Mouse (Mus musculus): ENCODE measurements around the gene Slc25a21. TPM values are rescaled to one million over a fixed set of nuclear protein-coding genes. Genes with fewer than 3 reads are reported as not detected.

Slc25a21 gene
- total and polyA plus RNA-seq, 2 experiments from 2014 or later, result 0.19 to 0.29 TPM

DNA sequence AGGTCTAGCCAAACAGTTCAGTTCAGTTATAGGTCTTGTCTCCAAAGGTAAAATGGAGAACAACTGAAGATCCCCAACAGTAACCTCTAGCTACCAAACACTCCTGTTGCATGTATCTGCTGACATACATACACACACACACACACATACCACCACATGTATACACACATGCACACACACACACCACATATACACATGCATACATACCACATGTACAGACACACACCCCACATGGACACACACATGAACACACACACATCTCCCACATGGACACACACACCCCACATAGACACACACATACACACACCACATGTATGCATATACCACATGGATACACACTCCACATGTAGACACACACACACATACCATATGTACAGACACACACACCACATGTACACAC is 997 bp upstream of the Slc25a21 start:
- Histone ChIP-seq H3K4me3 (ENCODE audit: low read depth, low read length) (no peak overlapping the region), H3K27ac (ENCODE audit: low read depth, low read length) (no peak overlapping the region), H3K9ac (no peak overlapping the region), H3K27me3 (ENCODE audit: insufficient read depth, low read length) (peaks cover 14% of the 10 kb centered on the region), H3K36me3 (ENCODE audit: insufficient read depth) (no peaks in the 10 kb centered on the region), H3K4me1 (ENCODE audit: insufficient read depth) (no peaks in the 10 kb centered on the region; the same call in 1 of the 2 replicates), H3K4me2 (ENCODE audit: low read depth) (no peak overlapping the region), H3K9me3 (ENCODE audit: low read length) (no peaks in the 10 kb centered on the region)
- DNase-seq (no peak), ATAC-seq (peak; percentile 25; the same call in 1 of the 2 replicates)
- TF ChIP-seq CTCF (IDR thresholded peaks at IDR 0.05; ENCODE audit: low read depth), result no peak

DNA sequence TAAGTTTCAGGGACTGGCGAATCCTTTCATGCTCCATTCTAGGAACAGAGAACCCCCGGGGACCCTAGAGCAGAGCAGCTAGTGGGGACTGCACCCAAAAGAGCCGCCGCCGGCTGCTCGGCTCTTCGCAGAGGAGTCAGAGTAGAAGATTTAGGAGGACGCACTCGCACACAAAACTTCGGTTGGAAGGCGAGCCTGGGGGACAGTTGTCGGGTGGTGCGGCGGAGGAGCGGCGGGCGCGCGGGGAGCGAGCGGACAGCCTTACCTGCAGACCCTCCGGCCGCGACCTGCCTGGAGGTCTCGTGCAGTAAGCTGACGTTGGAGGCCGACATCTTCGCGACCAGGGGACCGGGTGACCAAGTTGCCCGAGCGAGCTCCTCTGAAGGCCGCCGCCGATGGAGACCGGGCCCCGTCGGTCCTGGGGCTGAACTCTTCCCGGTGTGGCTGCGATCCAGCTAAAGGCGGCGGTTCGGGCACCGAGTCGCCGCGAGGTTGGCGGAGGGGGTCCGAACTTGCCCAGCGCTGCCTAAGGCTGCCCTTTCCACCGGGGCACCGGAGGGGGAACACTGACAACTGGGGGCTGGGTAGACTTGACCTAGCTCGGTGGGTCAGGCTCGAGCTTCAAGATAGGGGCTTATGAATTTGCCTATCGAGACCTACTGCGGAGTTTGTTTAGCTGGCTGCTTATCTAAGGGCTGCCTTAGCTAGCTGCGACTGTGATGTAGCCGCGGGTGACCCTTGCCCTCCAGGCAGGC is 487 bp downstream of the Slc25a21 start:
- TF ChIP-seq CTCF (IDR thresholded peaks at IDR 0.05; ENCODE audit: low read depth), result no peak
- 3% methylated on average over 59 of the region's 59 CpGs for WGBS
- H3K4me2 ChIP-seq (ENCODE audit: low read depth), result peak overlapping the region; percentile 92
- DNase-seq, result peak; percentile 11
- H3K27me3 ChIP-seq (ENCODE audit: insufficient read depth, low read length), result peaks cover 14% of the 10 kb centered on the region
- H3K9ac ChIP-seq, result peak overlapping the region; percentile 37; the same call in 1 of the 2 replicates
- H3K4me1 ChIP-seq (ENCODE audit: insufficient read depth), result no peaks in the 10 kb centered on the region; the same call in 1 of the 2 replicates
- H3K27ac ChIP-seq (ENCODE audit: low read depth, low read length), result no peak overlapping the region
- H3K36me3 ChIP-seq (ENCODE audit: insufficient read depth), result no peaks in the 10 kb centered on the region
- H3K9me3 ChIP-seq (ENCODE audit: low read length), result no peaks in the 10 kb centered on the region
- ATAC-seq, result peak; percentile 27
- peak overlapping the region; percentile 46 for H3K4me3 ChIP-seq (ENCODE audit: low read depth, low read length)

DNA sequence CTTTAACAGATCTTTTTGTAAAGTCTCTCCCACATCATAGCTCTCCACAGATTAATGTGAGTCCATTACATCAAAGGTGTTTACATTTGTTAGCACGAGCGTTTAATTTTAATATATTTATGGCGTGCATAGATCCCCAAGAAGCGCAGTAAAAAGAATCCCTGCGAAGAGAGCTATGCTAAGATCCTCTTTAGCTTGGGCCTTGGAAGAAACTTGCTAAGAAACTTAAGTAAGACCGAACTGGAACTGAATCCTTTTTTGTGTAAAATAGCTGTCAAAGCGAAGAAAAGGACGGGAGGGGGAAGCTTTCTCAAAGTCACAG is 1.0 kb downstream of the Slc25a21 start:
- Histone ChIP-seq H3K4me2 (ENCODE audit: low read depth) (peak overlapping the region; percentile 92), H3K4me3 (ENCODE audit: low read depth, low read length) (peak overlapping the region; percentile 46), H3K4me1 (ENCODE audit: insufficient read depth) (no peaks in the 10 kb centered on the region; the same call in 1 of the 2 replicates), H3K27me3 (ENCODE audit: insufficient read depth, low read length) (peaks cover 14% of the 10 kb centered on the region), H3K27ac (ENCODE audit: low read depth, low read length) (no peak overlapping the region), H3K9me3 (ENCODE audit: low read length) (no peaks in the 10 kb centered on the region), H3K9ac (peak overlapping the region; percentile 37; the same call in 1 of the 2 replicates), H3K36me3 (ENCODE audit: insufficient read depth) (no peaks in the 10 kb centered on the region)
- ATAC-seq (no peak), DNase-seq (no peak)
- 15% methylated on average over 8 of the region's 8 CpGs for WGBS
- no peak for TF ChIP-seq CTCF (IDR thresholded peaks at IDR 0.05; ENCODE audit: low read depth)

DNA sequence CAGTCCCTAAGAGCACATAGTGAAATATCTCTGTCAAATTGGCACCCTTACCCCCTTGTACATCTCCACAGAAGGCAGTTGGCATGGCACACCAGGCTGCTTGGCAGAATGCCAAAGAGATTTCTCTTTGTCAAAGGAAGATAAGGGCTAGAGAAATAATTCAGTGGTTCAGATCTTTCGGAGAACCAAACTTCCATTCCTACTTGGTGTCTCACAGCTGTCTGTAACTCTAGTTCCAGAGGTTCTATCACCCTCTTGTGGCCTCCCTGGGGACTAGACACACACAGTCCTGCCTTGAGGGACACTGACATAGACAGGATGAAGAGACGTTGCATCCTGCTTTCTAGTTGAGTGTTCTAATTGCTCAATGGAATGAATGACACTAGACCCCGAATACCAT is 2.7 kb downstream of the Slc25a21 start:
- peak; percentile 27; the same call in 1 of the 2 replicates for TF ChIP-seq CTCF (IDR thresholded peaks at IDR 0.05; ENCODE audit: low read depth)
- H3K4me3 ChIP-seq (ENCODE audit: low read depth, low read length), result no peak overlapping the region
- DNase-seq, result peak; percentile 37
- H3K27ac ChIP-seq (ENCODE audit: low read depth, low read length), result no peak overlapping the region
- H3K9me3 ChIP-seq (ENCODE audit: low read length), result no peaks in the 10 kb centered on the region
- H3K36me3 ChIP-seq (ENCODE audit: insufficient read depth), result no peaks in the 10 kb centered on the region
- peak; percentile 27; the same call in 1 of the 2 replicates for ATAC-seq
- no peaks in the 10 kb centered on the region; the same call in 1 of the 2 replicates for H3K4me1 ChIP-seq (ENCODE audit: insufficient read depth)
- WGBS, result 26% methylated on average over 3 of the region's 3 CpGs
- peaks cover 14% of the 10 kb centered on the region for H3K27me3 ChIP-seq (ENCODE audit: insufficient read depth, low read length)
- no peak overlapping the region for H3K9ac ChIP-seq
- H3K4me2 ChIP-seq (ENCODE audit: low read depth), result no peak overlapping the region

DNA sequence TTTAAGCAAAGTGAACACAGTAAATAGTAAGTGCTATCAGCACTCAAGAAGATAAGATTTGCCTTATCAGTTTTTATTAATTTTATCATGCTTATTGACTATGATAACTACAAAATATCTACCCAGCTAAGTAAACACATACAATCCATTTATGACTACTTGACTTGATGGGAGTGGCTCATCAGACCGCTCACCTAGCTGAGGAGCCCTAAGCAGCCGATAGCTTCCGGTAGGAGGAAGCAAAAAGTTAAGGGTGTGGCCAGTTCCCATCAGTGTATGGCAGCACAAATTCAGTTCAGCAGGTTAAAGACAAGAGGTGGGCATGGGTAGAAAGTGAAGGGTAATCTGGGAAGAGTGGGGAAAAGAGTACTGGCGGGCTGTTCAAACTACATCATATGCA is 10.2 kb downstream of the Slc25a21 start:
- H3K27me3 ChIP-seq (ENCODE audit: insufficient read depth, low read length), result no peaks in the 10 kb centered on the region
- 90% methylated on average over 4 of the region's 4 CpGs for WGBS
- H3K4me3 ChIP-seq (ENCODE audit: low read depth, low read length), result no peak overlapping the region
- H3K36me3 ChIP-seq (ENCODE audit: insufficient read depth), result no peaks in the 10 kb centered on the region
- TF ChIP-seq CTCF (IDR thresholded peaks at IDR 0.05; ENCODE audit: low read depth), result no peak
- no peak for DNase-seq
- H3K4me2 ChIP-seq (ENCODE audit: low read depth), result no peak overlapping the region
- H3K9ac ChIP-seq, result no peak overlapping the region
- no peak overlapping the region for H3K27ac ChIP-seq (ENCODE audit: low read depth, low read length)
- no peak for ATAC-seq
- H3K4me1 ChIP-seq (ENCODE audit: insufficient read depth), result no peaks in the 10 kb centered on the region
- no peaks in the 10 kb centered on the region for H3K9me3 ChIP-seq (ENCODE audit: low read length)

DNA sequence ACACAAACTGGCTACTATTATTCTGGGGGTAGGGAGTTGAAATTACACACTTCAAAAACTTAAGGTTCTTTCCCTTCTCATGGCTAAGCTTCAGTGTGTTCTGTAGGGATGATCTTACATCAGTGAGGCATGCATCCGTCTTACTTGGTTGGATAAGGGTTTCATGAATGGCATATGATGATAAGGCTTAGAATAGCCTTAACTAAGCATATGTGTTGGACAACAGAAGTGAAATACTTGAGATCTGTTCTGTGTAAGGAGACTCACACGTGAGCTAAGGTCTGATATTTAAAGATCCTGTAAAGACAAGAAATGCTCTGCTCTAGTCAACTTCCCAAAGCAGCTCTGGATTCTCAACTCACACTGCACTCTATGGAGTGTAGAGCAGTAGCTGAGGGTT is 11.1 kb downstream of the Slc25a21 start:
- Histone ChIP-seq H3K27ac (ENCODE audit: low read depth, low read length) (no peak overlapping the region), H3K9me3 (ENCODE audit: low read length) (no peaks in the 10 kb centered on the region), H3K27me3 (ENCODE audit: insufficient read depth, low read length) (no peaks in the 10 kb centered on the region), H3K4me2 (ENCODE audit: low read depth) (no peak overlapping the region), H3K4me3 (ENCODE audit: low read depth, low read length) (no peak overlapping the region), H3K36me3 (ENCODE audit: insufficient read depth) (no peaks in the 10 kb centered on the region), H3K9ac (no peak overlapping the region), H3K4me1 (ENCODE audit: insufficient read depth) (no peaks in the 10 kb centered on the region)
- 76% methylated on average over 2 of the region's 2 CpGs for WGBS
- DNase-seq (no peak), ATAC-seq (no peak)
- no peak for TF ChIP-seq CTCF (IDR thresholded peaks at IDR 0.05; ENCODE audit: low read depth)

DNA sequence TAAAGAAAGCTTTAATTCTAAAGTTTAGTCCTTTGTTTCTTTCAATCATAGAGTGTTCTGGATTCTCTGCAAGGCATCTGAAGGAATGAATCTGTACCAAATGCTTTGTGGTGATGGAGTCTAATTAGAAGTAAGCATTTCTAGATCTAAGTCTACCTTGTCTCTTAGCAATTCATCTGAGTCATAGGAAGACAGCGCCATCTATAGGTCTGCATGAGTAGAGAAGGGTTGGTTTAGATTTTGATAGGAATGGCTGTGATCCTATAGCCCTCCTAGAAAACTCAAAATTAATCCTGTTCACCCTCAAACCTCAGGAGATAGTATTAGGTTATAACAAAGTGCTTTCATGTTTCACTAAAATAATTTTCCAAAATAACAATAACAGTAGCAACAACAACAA is 11.8 kb downstream of the Slc25a21 start:
- H3K4me1 ChIP-seq (ENCODE audit: insufficient read depth), result no peaks in the 10 kb centered on the region
- 0% methylated on average over 1 of the region's 1 CpGs for WGBS
- H3K4me3 ChIP-seq (ENCODE audit: low read depth, low read length), result no peak overlapping the region
- peak; percentile 17 for DNase-seq
- peak; percentile 62 for TF ChIP-seq CTCF (IDR thresholded peaks at IDR 0.05; ENCODE audit: low read depth)
- H3K9me3 ChIP-seq (ENCODE audit: low read length), result no peaks in the 10 kb centered on the region
- ATAC-seq, result no peak
- no peak overlapping the region for H3K4me2 ChIP-seq (ENCODE audit: low read depth)
- no peaks in the 10 kb centered on the region for H3K27me3 ChIP-seq (ENCODE audit: insufficient read depth, low read length)
- H3K36me3 ChIP-seq (ENCODE audit: insufficient read depth), result no peaks in the 10 kb centered on the region
- no peak overlapping the region for H3K9ac ChIP-seq
- H3K27ac ChIP-seq (ENCODE audit: low read depth, low read length), result no peak overlapping the region

Data from forebrain, postnatal 0 days (tissue).